Mouse (Mus musculus) retina, embryonic 14.5 days (tissue): ENCODE results near the gene Sp4.

Source experiments
- DNase-seq: peaks from one replicate; pipeline ENCODE4 v3.0.0-alpha.2; 2015; ENCODE audit warnings: low spot score

Sp4 gene

GRCm38 (mm10) chr12:118301072-118301865 lies at the start of gene Sp4:
Gene Sp4 (minus strand): TSS chr12:118301440.
- peak; percentile 94 for DNase-seq

- DNase-seq, result no peak
These were observed 37.9 kb upstream of the Sp4 start for GRCm38 (mm10) chr12:118339107-118339506.

- DNase-seq, result no peak
These were observed 37.0 kb upstream of the Sp4 start for GRCm38 (mm10) chr12:118338243-118338642.

GRCm38 (mm10) chr12:118337291-118337690 lies 36.1 kb upstream of the Sp4 start:
- no peak for DNase-seq

DNA sequence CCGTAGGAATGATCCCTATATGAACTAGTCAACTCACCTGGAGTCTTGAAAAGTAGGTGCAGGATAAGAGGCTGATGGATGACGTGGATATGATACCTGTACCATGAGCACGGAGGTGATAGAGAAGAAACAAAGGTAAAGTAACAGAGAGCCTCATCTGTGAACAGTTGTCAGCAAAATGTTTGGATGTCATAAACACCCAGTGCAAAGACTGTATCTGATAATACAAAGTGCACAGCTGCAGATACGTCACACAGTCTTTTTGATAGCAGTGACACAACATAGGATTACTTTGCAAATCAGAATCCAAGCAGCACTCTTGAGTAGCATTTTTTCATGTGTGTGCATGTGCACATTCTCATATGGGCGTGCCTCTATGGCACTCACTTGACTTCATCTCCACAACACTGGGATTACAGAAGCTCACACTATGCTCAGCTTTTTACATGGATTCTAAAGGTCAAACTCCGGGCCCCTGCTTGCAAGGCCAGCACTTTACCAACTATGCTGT lies 27.6 kb upstream of the Sp4 start:
- no peak for DNase-seq

DNA sequence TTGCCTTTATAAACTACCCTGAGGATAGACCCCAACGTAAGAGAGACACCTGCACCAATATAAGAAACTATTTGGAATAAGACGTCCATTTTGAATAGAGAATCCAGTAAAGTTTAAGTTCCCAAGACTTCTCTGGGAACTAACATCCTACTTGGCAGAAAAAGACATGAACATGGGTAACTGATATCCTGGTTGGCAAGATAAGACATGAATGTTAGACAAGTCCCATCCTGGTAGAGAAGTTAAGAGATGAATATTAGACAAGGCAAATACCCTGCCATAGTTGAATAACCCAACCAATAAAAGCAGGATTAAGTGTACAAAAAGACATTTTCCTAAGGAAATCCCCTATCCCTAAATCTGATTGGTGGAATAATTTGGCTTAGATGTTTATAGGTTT lies 26.3 kb upstream of the Sp4 start:
- DNase-seq, result no peak

DNA sequence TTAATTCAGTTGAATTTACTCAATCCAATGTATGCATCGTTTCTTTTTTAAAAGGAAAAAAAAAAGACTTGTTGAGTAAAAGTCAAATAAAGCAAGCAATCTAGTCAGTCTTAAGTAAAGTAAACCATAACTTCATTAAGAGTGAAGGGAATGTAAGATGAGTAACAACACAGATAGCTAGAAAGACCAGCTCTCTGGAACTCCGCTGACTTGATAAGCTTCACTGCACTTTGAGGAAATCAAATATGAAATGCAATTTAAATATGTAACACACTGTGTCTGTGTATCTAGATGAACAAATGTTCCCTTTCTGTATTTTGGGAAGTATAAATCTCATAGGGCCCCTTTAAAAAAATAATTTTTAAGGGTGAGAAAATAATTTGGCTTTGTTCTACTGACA lies 24.9 kb upstream of the Sp4 start:
- no peak for DNase-seq

- DNase-seq, result no peak
These were observed 18.8 kb upstream of the Sp4 start for GRCm38 (mm10) chr12:118320076-118320475.

GRCm38 (mm10) chr12:118314477-118314845 lies 13.2 kb upstream of the Sp4 start:
- DNase-seq, result no peak

- no peak for DNase-seq
These were observed 12.7 kb upstream of the Sp4 start for GRCm38 (mm10) chr12:118313805-118314476.

- no peak for DNase-seq
These were observed 2.3 kb upstream of the Sp4 start for GRCm38 (mm10) chr12:118303586-118303985.

DNA sequence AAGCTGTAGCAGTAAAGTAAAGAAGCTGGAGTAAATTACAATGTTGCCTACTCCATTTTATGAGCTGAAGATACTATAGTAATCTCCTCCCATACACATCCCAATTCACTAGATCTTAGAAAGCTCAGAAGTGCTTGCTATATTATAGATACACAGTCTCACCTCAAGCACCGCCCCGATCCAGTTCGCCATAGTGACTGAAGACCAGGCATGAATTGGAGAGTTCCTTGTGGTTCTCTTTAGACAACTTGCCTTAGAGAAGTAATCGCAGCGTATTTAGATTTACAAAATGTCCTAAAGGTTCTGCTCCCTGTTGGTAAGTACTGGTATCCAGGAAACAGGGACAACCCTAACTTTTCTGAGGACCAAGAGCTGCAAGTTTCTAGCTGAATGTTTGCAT lies 1.8 kb upstream of the Sp4 start:
- DNase-seq, result no peak

GRCm38 (mm10) chr12:118301866-118302835 lies 911 bp upstream of the Sp4 start:
- peak; percentile 98 for DNase-seq

DNA sequence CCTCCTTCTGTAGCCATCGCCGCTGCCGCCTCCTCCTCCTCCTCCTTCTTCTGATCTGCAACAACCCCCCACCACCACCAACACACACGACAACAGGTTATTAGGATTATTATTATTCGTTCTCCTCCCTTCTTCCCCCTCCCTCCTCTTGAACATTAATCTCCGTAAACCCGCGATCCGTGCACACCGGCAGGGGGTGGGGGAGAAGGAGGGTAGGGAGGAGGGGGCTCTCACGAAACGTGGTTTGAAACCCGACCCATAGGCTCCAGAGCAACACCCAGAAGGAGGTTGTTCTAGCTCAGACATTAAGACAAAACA lies 527 bp downstream of the Sp4 start:
- no peak for DNase-seq

DNA sequence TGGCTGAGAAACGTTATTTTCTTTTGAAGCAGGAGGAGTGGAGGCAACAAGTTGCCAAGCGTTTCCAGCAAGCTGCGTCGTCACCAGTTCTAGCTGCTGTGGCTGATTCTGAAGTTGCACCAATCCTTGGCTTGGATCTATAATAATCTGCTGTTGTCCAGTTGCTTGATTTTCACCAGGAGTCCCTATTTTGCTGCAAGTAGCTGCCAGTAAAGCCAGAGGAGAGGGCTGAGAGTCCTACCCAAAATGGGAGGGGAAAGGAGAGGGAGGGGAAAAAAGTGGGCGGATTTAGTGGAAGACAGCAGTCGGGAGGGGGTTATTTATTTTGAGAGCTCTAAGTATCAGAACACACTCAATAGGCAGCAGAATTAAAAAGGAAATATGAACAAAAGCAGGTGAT lies 1.3 kb downstream of the Sp4 start:
- DNase-seq, result peak; percentile 47

DNA sequence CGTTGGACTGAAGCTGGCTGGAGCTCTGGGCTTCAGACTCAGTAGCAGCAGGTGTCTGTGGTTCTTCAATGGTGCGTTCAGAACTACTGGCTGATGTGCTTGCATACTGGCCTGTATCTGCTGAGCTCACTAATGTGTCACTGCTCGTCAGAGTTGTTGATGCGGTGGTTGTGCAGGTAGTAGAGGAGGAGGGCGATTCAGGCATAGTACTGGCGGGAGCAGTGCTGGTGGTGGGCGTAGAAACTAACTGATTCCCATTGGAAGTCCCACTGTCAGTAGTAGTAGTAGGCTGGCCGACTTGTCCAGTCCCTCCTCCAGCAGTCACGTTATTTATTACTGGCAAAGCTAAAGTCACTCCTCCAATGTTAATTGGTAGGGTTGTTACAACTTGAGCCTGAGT lies 2.1 kb downstream of the Sp4 start:
- no peak for DNase-seq

GRCm38 (mm10) chr12:118298516-118298915 lies 2.7 kb downstream of the Sp4 start:
- no peak for DNase-seq

DNA sequence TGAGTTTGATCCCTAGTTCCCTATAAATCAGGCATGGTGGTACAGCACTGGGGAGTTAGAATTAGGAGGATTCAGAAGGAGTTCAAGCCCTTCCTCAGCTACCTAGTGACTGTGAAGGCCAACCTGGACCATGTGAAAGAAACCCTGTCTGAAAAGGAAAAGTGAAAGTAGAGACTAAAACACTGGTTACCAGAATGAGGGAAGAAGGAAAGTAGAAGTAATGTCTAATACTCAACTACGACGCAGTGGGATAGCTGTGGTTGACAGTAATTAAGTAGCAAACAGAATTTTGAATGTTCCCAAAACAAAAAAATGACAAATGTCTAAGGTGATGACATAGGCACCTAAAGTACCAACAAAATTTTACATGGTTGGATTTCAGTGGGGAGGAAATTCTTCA lies 5.0 kb downstream of the Sp4 start:
- no peak for DNase-seq

GRCm38 (mm10) chr12:118295793-118296192 lies 5.4 kb downstream of the Sp4 start:
- DNase-seq, result no peak

GRCm38 (mm10) chr12:118288947-118289346 lies 12.3 kb downstream of the Sp4 start:
- DNase-seq, result no peak

GRCm38 (mm10) chr12:118285099-118285498 lies 16.1 kb downstream of the Sp4 start:
- no peak for DNase-seq

DNA sequence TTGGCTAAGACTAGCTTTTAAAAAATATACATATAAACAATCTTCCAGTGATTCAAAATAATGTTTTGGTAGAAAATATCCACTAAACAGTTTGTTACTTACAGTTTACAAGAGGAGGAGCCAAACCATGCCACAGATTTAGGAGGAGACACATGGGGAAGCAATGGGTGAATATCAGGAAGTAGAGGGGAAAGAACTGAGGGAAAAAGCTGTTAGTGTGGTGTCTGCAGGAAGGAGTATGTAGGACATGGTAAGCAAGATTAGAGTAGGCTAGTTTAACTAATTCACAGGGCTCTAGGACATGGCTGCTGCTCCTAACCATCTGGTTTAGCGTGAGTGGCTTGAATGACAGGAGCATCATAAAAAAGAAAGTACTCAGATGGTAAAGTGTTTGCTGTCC lies 19.3 kb downstream of the Sp4 start:
- no peak for DNase-seq

GRCm38 (mm10) chr12:118276385-118276784 lies 24.9 kb downstream of the Sp4 start:
- no peak for DNase-seq
